Mouse (Mus musculus) inflammation-experienced regulatory T-cells, adult 6 months (primary cell): ENCODE results near the gene Alcam. TPM values are rescaled to one million over a fixed set of nuclear protein-coding genes. Genes with fewer than 3 reads are reported as not detected.

Experiments used
- ATAC-seq: one replicate; pipeline ENCODE4 v1.8.0; 2017
- polyA plus RNA-seq, 3 experiments: library from polyadenylated mRNA; unstranded; fragments of 100-300 nt; shearing (Covaris generic); gene quantifications; one replicate each; pipeline ENCODE4 v1.2.1; 2017

The Alcam gene
- polyA plus RNA-seq, 3 experiments from 2014 or later: 5.1 to 10.4 (median 7.9) TPM

GRCm38 (mm10) chr16:52439600-52439999, 14.3 kb downstream of the Alcam start:
- no peak for ATAC-seq

GRCm38 (mm10) chr16:52439007-52439406, 14.9 kb downstream of the Alcam start:
- ATAC-seq: no peak

GRCm38 (mm10) chr16:52438216-52438904, 15.5 kb downstream of the Alcam start:
- no peak for ATAC-seq

GRCm38 (mm10) chr16:52433189-52433588, 20.7 kb downstream of the Alcam start:
- ATAC-seq: no peak

- ATAC-seq: no peak
These were observed 21.8 kb downstream of the Alcam start for GRCm38 (mm10) chr16:52432072-52432471.

- no peak for ATAC-seq
These were observed 22.3 kb downstream of the Alcam start for GRCm38 (mm10) chr16:52431590-52431989.

- no peak for ATAC-seq
These were observed 23.8 kb downstream of the Alcam start for GRCm38 (mm10) chr16:52430073-52430472.

GRCm38 (mm10) chr16:52429661-52430060, 24.2 kb downstream of the Alcam start:
- no peak for ATAC-seq

- no peak for ATAC-seq
These were observed 25.4 kb downstream of the Alcam start for GRCm38 (mm10) chr16:52428505-52428904.

- ATAC-seq: peak; percentile 81
These were observed 35.2 kb downstream of the Alcam start for GRCm38 (mm10) chr16:52418568-52419158.

- ATAC-seq: peak; percentile 5
These were observed 35.9 kb downstream of the Alcam start for GRCm38 (mm10) chr16:52417982-52418381.

GRCm38 (mm10) chr16:52417146-52417545, 36.7 kb downstream of the Alcam start:
- ATAC-seq: no peak

- no peak for ATAC-seq
These were observed 40.2 kb downstream of the Alcam start for GRCm38 (mm10) chr16:52413714-52414113.

- no peak for ATAC-seq
These were observed 47.8 kb downstream of the Alcam start for GRCm38 (mm10) chr16:52406072-52406471.

GRCm38 (mm10) chr16:52405272-52405671, 48.6 kb downstream of the Alcam start:
- ATAC-seq: no peak

- no peak for ATAC-seq
These were observed 54.8 kb downstream of the Alcam start for GRCm38 (mm10) chr16:52399112-52399511.

GRCm38 (mm10) chr16:52386781-52387300, 67.0 kb downstream of the Alcam start:
- ATAC-seq: no peak

- ATAC-seq: no peak
These were observed 70.3 kb downstream of the Alcam start for GRCm38 (mm10) chr16:52383456-52384185.

- no peak for ATAC-seq
These were observed 74.9 kb downstream of the Alcam start for GRCm38 (mm10) chr16:52378811-52379597.

- no peak for ATAC-seq
These were observed 77.0 kb downstream of the Alcam start for GRCm38 (mm10) chr16:52376827-52377226.

- no peak for ATAC-seq
These were observed 81.9 kb downstream of the Alcam start for GRCm38 (mm10) chr16:52371956-52372355.

- ATAC-seq: no peak
These were observed 85.4 kb downstream of the Alcam start for GRCm38 (mm10) chr16:52368521-52368920.

GRCm38 (mm10) chr16:52366915-52367314, 87.0 kb downstream of the Alcam start:
- ATAC-seq: no peak
